Mouse (Mus musculus): ENCODE data around the gene Tas2r138.

DNA sequence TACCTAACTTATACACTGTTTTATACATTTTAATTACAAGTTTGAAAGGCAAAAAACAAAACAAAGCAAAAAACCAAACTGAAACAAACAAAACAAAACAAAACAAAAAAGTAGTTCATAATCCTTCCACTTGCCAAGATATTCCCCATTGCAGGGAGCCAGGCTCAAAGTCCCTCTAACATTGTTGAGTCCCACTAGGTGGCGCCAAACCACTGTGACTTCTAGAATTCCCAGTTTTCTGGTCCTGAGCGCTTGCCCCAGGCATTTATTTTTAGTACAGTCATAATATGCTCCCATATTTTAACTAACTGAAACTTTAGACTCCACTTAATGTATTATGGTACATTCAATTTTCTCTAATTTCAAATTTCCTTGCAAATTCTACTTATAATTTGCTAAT, 4.9 kb upstream of the Tas2r138 start:
- TF ChIP-seq POLR2A (IDR thresholded peaks at IDR 0.05; ENCODE audit: insufficient read length, low read depth) (no peak), TCF3 (IDR thresholded peaks at IDR 0.05; ENCODE audit: insufficient read length, low read depth) (no peak), SRF (IDR thresholded peaks at IDR 0.05; ENCODE audit: control insufficient read depth, insufficient read length, low read depth) (no peak), MYOD1 (IDR thresholded peaks at IDR 0.05; ENCODE audit: control insufficient read depth in 1 of 3, insufficient read length in 2 of 3, low read depth in 2 of 3) (no peak), MAX (IDR thresholded peaks at IDR 0.05; ENCODE audit: low read depth) (no peak)

Data from myocyte (in vitro differentiated cells).